Mouse (Mus musculus): Measurements from ENCODE around the gene Myo10. TPM values are rescaled to one million over a fixed set of nuclear protein-coding genes. Genes with fewer than 3 reads are reported as not detected.

Gene Myo10
- total and polyA plus RNA-seq, 2 experiments from 2014 or later, result 29.3 to 34.7 TPM

DNA sequence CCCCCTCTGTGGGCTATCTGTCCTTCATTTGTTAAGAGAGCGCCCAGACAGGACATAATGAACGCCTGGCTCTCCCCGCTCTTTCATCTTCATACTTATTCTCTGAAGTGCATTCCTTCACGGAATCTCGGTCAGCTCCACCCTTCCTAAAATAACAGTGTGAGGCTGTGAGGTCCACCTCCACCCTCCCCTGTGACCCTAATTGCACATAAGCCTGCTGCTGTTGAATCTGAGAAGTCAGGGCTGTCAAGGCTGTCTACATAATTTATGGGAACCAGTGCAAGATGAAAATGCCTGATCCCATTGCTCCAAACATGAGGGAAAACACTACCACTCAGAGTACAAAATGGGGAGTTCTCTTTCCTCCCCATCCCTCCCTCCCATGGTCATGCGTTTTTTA lies 19.0 kb upstream of the Myo10 start:
- no peak for TF ChIP-seq CTCF (IDR thresholded peaks at IDR 0.05)
- Histone ChIP-seq H3K4me3 (ENCODE audit: low read depth, low read length) (no peak overlapping the region), H3K9me3 (ENCODE audit: low read length) (no peaks in the 10 kb centered on the region), H3K4me2 (ENCODE audit: low read depth, low read length, poor library complexity, severe bottlenecking) (no peak overlapping the region), H3K27ac (ENCODE audit: low read depth, low read length) (no peak overlapping the region), H3K27me3 (ENCODE audit: insufficient read depth, low read length) (no peaks in the 10 kb centered on the region), H3K4me1 (ENCODE audit: insufficient read depth, low read length) (no peaks in the 10 kb centered on the region), H3K36me3 (ENCODE audit: insufficient read depth, low read length) (no peaks in the 10 kb centered on the region), H3K9ac (replicated peaks; ENCODE audit: low read length, poor library complexity, severe bottlenecking) (no peak overlapping the region)
- 67% methylated on average over 6 of the region's 6 CpGs for WGBS
- no peak for DNase-seq (ENCODE audit: low spot score)
- no peak for ATAC-seq (ENCODE audit: low FRiP score)

- peak; percentile 25 for TF ChIP-seq CTCF (IDR thresholded peaks at IDR 0.05)
- WGBS, result 65% methylated on average over 1 of the region's 1 CpGs
- no peak for DNase-seq (ENCODE audit: low spot score)
- ATAC-seq (ENCODE audit: low FRiP score), result no peak
- no peak overlapping the region for H3K4me3 ChIP-seq (ENCODE audit: low read depth, low read length)
- no peaks in the 10 kb centered on the region for H3K4me1 ChIP-seq (ENCODE audit: insufficient read depth, low read length)
- H3K9ac ChIP-seq (replicated peaks; ENCODE audit: low read length, poor library complexity, severe bottlenecking), result no peak overlapping the region
- H3K27ac ChIP-seq (ENCODE audit: low read depth, low read length), result no peak overlapping the region
- H3K4me2 ChIP-seq (ENCODE audit: low read depth, low read length, poor library complexity, severe bottlenecking), result no peak overlapping the region
- no peaks in the 10 kb centered on the region for H3K36me3 ChIP-seq (ENCODE audit: insufficient read depth, low read length)
- no peaks in the 10 kb centered on the region for H3K9me3 ChIP-seq (ENCODE audit: low read length)
- no peaks in the 10 kb centered on the region for H3K27me3 ChIP-seq (ENCODE audit: insufficient read depth, low read length)
Measured at GRCm38 (mm10) chr15:25604231-25604630, 18.1 kb upstream of the Myo10 start.

DNA sequence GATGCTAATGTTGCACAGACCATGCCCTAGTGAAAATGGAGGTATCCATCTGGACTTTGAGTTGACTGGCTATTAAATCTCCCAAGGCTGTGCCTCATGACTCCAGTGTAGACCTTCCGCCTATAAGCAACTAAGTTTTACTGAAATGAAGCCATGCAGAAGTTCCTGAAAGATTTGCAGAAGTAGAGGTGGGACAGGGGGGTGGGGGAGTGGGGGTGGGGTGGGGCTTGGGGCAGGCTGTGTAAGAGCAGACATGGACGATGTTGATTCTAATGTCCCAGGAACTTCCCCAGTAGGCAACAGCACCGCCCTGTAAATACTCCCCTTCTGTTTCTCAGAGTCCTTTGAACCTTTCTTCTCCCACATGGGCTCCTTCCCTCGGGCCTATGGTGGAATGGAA lies 16.9 kb upstream of the Myo10 start:
- H3K27ac ChIP-seq (ENCODE audit: low read depth, low read length), result no peak overlapping the region
- H3K36me3 ChIP-seq (ENCODE audit: insufficient read depth, low read length), result no peaks in the 10 kb centered on the region
- WGBS, result 90% methylated on average over 4 of the region's 4 CpGs
- TF ChIP-seq CTCF (IDR thresholded peaks at IDR 0.05), result no peak
- ATAC-seq (ENCODE audit: low FRiP score), result no peak
- no peak overlapping the region for H3K4me3 ChIP-seq (ENCODE audit: low read depth, low read length)
- H3K27me3 ChIP-seq (ENCODE audit: insufficient read depth, low read length), result no peaks in the 10 kb centered on the region
- no peak overlapping the region for H3K9ac ChIP-seq (replicated peaks; ENCODE audit: low read length, poor library complexity, severe bottlenecking)
- H3K4me2 ChIP-seq (ENCODE audit: low read depth, low read length, poor library complexity, severe bottlenecking), result no peak overlapping the region
- DNase-seq (ENCODE audit: low spot score), result no peak
- H3K9me3 ChIP-seq (ENCODE audit: low read length), result no peaks in the 10 kb centered on the region
- H3K4me1 ChIP-seq (ENCODE audit: insufficient read depth, low read length), result no peaks in the 10 kb centered on the region

DNA sequence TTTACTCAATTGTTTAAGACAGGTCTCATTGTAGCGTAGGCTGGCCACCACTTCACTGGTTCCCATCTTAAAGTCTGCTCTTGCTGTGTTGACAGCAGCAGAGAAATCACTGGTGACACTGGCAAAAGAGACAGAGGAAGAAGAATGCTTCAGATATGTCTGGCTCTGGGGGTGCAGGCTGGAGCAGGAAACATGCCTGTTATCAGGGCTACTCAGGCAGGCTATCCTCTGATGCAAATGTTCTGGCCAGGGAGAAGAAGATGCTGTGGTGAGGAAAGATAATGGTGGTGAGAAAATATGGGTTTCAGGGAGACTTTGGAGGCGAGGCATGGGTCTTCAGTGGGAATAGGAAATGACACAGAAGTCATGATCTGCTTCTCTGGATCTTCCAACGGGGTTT lies 13.6 kb upstream of the Myo10 start:
- H3K4me2 ChIP-seq (ENCODE audit: low read depth, low read length, poor library complexity, severe bottlenecking), result no peak overlapping the region
- H3K9me3 ChIP-seq (ENCODE audit: low read length), result no peaks in the 10 kb centered on the region
- no peak overlapping the region for H3K9ac ChIP-seq (replicated peaks; ENCODE audit: low read length, poor library complexity, severe bottlenecking)
- DNase-seq (ENCODE audit: low spot score) (no peak), ATAC-seq (ENCODE audit: low FRiP score) (no peak)
- no peaks in the 10 kb centered on the region for H3K4me1 ChIP-seq (ENCODE audit: insufficient read depth, low read length)
- WGBS, result 81% methylated on average over 3 of the region's 3 CpGs
- H3K36me3 ChIP-seq (ENCODE audit: insufficient read depth, low read length), result no peaks in the 10 kb centered on the region
- H3K4me3 ChIP-seq (ENCODE audit: low read depth, low read length), result no peak overlapping the region
- no peaks in the 10 kb centered on the region for H3K27me3 ChIP-seq (ENCODE audit: insufficient read depth, low read length)
- no peak for TF ChIP-seq CTCF (IDR thresholded peaks at IDR 0.05)
- H3K27ac ChIP-seq (ENCODE audit: low read depth, low read length), result no peak overlapping the region

DNA sequence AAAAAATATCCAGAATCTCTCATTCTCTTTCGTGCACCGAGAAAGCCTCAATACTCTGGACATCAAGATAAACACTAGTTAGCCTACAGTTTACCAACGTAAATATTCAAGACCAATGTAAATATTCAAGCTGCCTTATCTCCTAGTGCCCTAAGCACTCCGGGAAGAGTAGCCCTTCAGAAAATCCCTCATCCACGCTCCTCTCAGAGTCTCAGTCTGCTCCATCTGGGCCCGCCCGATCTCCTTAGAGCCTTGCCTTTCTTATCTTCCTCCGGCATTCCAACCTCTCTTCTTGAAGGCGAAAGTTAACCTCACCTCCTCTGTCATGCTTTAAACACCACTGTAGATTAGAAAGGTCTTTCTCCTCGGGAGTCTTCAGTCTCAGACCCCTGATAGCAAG lies 13.1 kb upstream of the Myo10 start:
- DNase-seq (ENCODE audit: low spot score) (no peak), ATAC-seq (ENCODE audit: low FRiP score) (no peak)
- H3K4me2 ChIP-seq (ENCODE audit: low read depth, low read length, poor library complexity, severe bottlenecking), result no peak overlapping the region
- no peaks in the 10 kb centered on the region for H3K36me3 ChIP-seq (ENCODE audit: insufficient read depth, low read length)
- WGBS, result 82% methylated on average over 10 of the region's 10 CpGs
- TF ChIP-seq CTCF (IDR thresholded peaks at IDR 0.05), result no peak
- no peaks in the 10 kb centered on the region for H3K9me3 ChIP-seq (ENCODE audit: low read length)
- H3K4me3 ChIP-seq (ENCODE audit: low read depth, low read length), result no peak overlapping the region
- no peak overlapping the region for H3K9ac ChIP-seq (replicated peaks; ENCODE audit: low read length, poor library complexity, severe bottlenecking)
- no peaks in the 10 kb centered on the region for H3K27me3 ChIP-seq (ENCODE audit: insufficient read depth, low read length)
- H3K27ac ChIP-seq (ENCODE audit: low read depth, low read length), result no peak overlapping the region
- no peaks in the 10 kb centered on the region for H3K4me1 ChIP-seq (ENCODE audit: insufficient read depth, low read length)

DNA sequence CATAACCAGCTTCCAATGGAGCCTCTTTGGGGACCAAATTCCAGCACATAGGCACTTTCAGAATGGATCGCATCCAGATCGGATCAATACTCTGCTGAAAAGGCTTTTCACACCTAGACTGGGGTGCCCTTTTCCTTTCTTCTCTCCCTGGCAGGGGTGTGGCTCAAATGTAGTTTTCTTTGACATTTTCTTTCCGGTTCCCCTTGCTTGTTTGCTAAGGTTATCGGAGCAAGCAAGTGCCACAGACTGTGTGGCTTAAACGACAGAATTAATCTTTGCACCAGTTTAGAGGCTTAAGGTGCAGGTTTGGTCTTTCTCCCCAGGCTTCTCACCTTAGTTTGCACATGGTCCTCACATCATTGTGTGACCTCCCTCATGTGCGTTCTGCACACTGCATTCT lies 11.1 kb upstream of the Myo10 start:
- H3K27ac ChIP-seq (ENCODE audit: low read depth, low read length), result no peak overlapping the region
- TF ChIP-seq CTCF (IDR thresholded peaks at IDR 0.05), result no peak
- H3K9ac ChIP-seq (replicated peaks; ENCODE audit: low read length, poor library complexity, severe bottlenecking), result no peak overlapping the region
- H3K9me3 ChIP-seq (ENCODE audit: low read length), result no peaks in the 10 kb centered on the region
- H3K4me3 ChIP-seq (ENCODE audit: low read depth, low read length), result no peak overlapping the region
- 75% methylated on average over 6 of the region's 6 CpGs for WGBS
- no peaks in the 10 kb centered on the region for H3K36me3 ChIP-seq (ENCODE audit: insufficient read depth, low read length)
- no peak for DNase-seq (ENCODE audit: low spot score)
- no peaks in the 10 kb centered on the region for H3K4me1 ChIP-seq (ENCODE audit: insufficient read depth, low read length)
- H3K27me3 ChIP-seq (ENCODE audit: insufficient read depth, low read length), result no peaks in the 10 kb centered on the region
- ATAC-seq (ENCODE audit: low FRiP score), result no peak
- no peak overlapping the region for H3K4me2 ChIP-seq (ENCODE audit: low read depth, low read length, poor library complexity, severe bottlenecking)

Measured in midbrain, postnatal 0 days (tissue).